Mouse (Mus musculus): ENCODE results near the gene Zfp866.

Zfp866 gene

DNA sequence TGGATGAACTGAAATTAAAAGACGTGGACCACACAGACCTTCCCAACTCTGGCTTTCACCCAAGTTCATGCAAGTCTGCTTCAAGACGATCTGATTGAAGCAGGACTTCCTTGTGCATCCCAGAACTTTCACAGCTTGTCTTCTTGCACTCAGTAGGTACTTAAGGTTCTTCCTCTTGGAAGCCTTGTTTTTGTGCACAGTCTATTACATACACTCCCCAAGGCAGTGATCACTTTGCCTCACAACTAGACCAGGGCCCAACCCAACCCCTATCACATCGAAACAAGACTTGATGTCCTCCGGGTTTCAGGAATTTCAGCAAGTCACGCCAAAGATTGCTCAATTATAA is 73.8 kb downstream of the Zfp866 start:
- no peak for DNase-seq (ENCODE audit: low read depth, low spot score)

DNA sequence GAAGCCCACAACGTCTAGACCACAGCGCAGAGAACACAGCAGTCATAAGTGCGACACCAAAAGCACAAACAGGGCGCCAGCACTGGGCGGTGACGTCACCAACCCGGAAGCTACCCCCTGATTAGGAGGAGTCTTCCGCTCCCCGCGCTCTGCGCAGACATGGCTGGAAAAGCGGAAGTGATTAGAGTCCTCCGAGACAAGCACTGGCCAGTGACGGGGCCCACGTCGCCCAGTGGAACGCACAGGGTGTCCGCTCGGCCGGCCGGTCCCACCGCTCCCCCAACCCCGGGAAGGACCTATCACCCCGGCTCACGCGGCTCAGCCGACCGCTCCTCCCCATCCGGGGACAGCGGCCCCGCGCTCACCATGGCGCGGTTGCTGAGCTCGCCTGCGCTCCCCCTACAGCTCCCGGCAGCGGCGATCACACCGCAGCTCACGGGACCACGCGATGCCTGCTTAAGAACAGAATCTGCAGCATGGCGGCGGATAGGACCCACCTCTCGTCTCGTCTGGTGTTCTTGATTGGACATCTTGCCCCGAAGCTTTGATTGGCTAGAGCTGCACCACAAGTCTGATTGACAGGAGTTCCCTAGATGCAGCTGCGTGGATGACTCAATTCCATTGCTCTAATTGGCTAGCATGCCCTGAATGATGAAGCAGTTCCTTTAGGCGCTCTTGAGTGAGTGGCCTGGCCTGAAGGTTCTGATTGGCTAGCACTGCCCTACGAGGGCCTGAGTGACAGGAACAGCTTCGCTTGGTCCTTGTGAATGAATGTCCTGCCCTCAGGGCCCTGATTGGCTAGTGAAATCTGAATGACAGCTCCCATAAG is 74.4 kb downstream of the Zfp866 start:
- DNase-seq (ENCODE audit: low read depth, low spot score) = peak; percentile 98

DNA sequence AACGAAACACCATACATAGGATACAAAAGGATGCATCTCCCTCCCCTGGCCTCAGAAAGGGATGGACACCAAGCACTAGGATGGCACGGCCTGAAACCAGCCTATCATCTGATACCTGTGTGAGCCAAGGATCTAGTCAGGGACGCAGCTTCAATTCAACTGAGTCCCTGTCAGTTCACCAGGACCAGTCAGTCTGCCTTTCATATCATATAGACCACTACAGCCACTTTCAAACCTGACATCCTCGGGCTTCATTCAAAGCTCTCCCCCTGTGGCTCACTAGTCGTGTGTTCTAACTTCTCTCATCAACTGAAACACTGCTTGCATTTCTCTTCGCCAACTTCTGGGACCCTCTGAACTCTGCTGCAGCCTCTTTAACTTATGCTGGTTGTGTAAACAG is 75.6 kb downstream of the Zfp866 start:
- DNase-seq (ENCODE audit: low read depth, low spot score) = peak; percentile 21

DNA sequence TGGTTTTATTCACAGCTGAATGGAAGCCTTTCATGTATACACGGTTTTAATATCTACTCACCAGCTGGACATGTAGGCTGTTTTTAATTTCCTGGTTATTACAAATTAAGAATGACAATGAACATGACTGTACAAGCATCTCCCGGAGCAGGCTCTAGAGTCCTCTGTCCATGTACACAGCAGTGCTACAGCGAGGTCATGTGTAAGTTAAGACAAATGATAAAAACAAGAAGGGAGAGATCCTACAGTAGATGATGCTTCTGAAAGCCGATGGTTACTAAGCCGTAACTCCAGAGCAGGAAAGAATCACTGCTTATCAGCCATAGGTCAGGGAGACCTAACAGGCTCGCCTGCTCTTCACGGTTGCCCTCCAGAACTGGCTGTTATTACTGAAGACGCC is 77.5 kb downstream of the Zfp866 start:
- DNase-seq (ENCODE audit: low read depth, low spot score) = no peak
